Mouse (Mus musculus) right cerebral cortex, postnatal 36 days (tissue): ENCODE data around the gene Ankrd24.
"Not testable (repeated sequence)": the region's sequence is repeated elsewhere in the genome, so short reads cannot be mapped to it uniquely, and the experiment has no call there.

Source experiments
- DNase-seq, 2 experiments: peaks; one replicate each; pipeline ENCODE4 v3.0.0; 2022; ENCODE audit warnings: low spot score in 2 of 2, mixed read lengths in 1 of 2

The Ankrd24 gene

DNA sequence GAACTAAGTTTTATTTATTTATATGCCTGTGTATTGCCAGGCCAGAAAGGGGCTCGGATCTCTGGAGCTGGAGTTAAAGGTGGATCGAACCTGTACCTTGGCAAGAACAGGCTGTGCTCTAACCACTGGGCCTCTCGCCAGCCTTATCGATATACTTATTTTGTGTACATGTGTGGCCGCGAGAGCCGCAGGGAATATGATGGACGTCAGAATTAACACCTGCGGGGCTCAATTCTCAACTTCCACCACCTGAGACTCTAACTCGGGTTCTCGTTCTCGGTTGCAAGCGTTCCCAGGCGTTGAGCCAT, 22.7 kb upstream of the Ankrd24 start:
- peak in 1 of 2 experiments; percentile 49 for DNase-seq

- DNase-seq, result peak; percentile 91 to 96
These were observed 22.2 kb upstream of the Ankrd24 start, which contains the start of gene BC025920 for GRCm38 (mm10) chr10:81605974-81606751. Gene BC025920 (plus strand): TSS chr10:81606270.

GRCm38 (mm10) chr10:81608308-81608707, 20.0 kb upstream of the Ankrd24 start:
- no peak for DNase-seq

GRCm38 (mm10) chr10:81612779-81613178, 15.6 kb upstream of the Ankrd24 start:
- no peak for DNase-seq

DNA sequence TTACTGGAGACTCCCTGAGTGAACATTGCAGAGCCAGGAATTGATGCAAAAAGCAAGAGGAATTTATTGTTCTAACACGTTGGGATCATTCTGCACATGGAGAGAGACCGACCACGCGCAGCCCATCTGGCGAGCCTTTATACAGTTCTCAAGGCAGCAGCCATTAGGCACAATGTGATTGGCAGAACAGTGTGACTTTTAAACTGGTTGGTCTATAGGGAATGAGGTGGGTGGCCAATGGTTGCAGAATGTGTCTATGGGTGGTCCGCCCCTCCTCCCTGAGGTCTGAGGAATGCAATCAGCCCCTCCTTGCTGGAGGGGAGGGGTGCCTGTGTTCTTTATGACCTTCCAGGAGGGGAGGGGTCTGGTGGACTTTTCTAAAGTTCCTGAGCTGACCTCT, 12.9 kb upstream of the Ankrd24 start:
- no peak for DNase-seq

GRCm38 (mm10) chr10:81619976-81620375, 8.4 kb upstream of the Ankrd24 start:
- no peak for DNase-seq

DNA sequence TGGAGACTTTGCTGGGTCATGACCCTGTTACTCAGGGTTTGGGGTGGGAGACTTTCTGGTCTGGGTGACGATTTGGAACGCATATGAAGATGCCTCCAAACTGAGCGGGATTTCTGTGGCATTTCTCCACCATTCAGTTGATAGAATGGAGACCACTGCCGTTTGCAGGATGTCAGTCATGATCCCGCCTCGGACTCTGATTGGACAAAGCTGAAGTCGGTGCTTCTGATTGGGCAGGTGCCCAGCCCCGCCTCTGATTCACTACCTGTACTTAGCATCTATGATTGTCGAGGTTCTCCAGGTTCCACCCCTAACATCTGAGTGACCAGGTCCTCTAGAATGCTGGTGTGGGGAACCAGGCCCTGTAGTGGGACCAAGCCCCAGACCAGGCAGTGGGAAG, 7.6 kb upstream of the Ankrd24 start:
- DNase-seq, result no peak

- DNase-seq, result no peak
These were observed 4.9 kb upstream of the Ankrd24 start for GRCm38 (mm10) chr10:81623441-81623840.

GRCm38 (mm10) chr10:81626101-81626993, 2.0 kb upstream of the Ankrd24 start:
- no peak for DNase-seq

GRCm38 (mm10) chr10:81626994-81627835, 1.1 kb upstream of the Ankrd24 start, which contains the start of gene Sirt6:
Gene Sirt6 (minus strand): TSS chr10:81627797.
- peak; percentile 89 to 94 for DNase-seq

DNA sequence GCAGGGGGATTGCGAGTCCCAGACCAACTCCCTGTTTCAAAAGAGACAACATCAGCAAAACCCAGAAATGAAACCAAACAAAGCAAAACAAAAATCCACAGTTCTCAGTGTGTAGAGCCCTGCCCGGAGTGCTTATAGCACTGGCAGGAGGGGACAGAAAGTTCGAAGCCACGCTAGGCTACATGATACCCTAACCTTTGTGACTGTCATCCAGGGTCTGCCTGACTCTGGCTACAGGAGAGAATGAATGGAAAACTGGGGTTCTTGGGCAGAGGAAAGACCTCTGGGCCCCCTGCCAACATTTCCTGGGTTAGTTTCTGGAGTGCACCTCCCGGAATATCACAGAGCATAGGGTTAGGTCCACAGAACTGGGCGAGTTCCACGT, 512 bp upstream of the Ankrd24 start:
- no peak for DNase-seq

DNA sequence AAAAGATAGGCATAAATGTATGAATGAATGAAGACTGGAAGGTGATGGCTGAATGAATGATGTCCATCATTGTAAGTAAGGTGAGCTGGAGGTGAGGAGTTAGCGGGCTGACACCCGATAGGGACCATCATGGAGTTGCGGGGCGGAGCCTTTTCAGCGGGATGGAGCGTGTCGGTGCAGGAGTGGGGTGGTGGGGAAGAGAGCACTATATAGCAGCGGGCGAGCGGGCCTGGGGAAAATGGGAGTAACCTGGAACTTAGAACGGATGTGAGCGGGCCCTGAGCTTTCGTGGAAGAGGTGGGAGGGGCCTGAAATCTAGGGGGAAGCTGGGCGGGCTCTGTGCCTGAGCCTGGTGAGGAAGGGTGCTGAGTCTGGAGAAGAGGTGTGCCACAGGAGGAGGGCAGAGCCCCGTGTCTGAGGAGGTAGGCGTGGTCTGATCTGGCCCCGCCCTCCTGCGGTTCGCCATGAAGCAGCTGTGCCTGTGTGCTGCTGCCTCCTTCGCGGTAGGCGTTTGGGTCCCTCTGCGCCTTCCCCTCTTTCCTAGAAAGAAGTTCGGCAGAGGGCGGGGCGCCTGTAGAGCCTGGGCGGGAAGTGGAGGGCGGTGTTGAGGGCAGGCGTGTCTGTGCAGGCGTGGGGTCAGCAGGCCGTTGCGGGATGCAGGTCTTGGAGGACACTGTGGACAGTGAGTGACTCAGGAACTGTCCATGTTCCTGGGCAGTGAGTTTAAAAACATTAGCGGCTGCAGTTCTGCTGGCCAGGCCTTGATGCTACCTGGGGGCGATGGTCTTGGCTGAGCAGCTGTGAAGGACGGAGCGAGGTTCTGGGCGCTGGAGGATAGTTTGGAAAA, 5.1 kb downstream of the Ankrd24 start:
- DNase-seq, result peak; percentile 81 to 82

DNA sequence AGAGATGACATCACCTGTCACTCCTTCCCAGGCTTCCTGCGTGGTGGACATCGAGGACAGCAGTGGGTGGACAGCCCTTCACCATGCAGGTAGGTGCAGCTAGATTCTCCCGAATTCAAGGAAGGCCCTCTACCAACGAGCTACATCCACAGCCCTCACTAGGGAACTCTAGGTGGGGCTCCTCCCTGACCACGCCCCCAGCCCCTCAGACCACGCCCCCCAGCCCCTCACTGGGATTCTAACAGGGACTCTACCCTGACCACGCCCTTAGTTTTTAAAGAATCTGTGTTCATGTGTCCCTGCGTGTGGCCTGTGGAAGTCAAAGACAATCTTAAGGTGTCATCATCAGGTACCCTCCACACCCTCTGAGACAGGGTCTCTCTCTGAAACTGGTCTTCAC, 8.0 kb downstream of the Ankrd24 start:
- DNase-seq, result no peak

- DNase-seq, result no peak
These were observed 9.8 kb downstream of the Ankrd24 start for GRCm38 (mm10) chr10:81638101-81638500.

DNA sequence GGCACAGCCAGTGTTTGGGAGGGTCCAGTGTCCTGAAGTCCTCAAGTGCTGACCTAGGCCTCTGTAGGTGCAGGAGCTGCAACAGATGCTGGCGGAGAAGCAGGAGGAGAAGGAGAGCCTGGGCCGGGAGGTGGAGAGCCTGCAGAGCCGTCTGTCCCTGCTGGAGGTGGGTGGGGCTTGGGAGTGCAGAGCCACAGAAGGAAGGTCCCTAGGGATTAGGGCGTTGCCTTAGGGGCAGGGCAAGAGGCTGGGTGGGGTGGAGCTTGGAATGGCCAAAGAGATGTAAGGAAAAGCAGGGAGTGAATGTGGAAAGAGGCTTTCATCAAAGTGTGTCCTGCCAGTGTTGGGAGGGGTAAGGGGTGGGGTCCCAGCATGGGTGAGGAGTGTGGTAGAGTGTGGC, 12.5 kb downstream of the Ankrd24 start:
- not testable (repeated sequence) for DNase-seq

DNA sequence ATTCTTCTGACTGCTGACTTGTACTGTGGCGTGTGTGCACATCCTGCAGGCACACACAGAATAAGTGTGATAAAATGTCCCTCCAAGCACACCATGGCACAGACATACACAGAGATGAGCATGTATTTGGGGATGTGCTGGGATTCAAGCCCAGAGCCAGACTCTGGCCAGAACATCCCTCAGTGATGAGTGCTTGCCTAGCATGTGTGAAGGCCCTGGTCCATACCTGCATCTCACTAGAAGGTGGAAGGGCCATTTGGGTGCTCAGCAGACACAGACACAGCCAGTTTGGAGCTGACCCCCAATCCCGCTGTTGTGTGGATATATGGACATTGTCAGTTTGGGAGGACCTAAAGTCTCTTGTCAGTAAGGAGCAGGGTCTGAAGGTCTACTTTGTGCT, 13.2 kb downstream of the Ankrd24 start:
- DNase-seq, result no peak

DNA sequence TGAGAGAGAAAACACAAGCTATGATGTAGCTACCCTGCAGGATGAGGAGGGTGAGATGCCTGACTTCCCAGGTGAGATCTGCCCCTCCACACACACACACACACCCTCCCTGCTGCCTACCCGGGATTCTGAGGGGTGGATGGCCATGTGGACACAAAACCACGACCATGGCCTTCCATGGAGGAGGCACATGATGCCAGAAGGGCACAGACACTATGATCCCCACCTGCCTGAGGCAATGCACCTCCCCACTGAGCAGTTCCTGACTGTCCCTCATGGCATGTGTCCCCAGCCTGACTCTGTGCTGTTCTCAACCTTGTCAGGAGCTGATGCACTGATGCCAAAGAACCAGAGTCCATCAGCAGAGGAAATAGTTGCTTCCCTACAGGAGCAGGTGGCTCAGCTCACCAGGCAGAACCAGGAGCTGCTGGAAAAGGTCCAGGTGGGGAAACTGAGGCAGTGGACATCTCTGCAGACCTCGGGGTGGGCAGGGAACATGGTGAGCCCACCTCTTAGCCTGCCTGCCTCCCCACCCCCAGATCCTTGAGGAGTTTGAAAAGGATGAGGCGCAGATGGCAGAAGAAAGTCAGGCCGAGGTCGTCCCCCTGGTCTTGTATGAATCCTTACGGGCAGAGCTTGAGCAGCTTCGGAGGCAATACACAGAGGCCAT, 13.8 kb downstream of the Ankrd24 start:
- DNase-seq, result no peak

DNA sequence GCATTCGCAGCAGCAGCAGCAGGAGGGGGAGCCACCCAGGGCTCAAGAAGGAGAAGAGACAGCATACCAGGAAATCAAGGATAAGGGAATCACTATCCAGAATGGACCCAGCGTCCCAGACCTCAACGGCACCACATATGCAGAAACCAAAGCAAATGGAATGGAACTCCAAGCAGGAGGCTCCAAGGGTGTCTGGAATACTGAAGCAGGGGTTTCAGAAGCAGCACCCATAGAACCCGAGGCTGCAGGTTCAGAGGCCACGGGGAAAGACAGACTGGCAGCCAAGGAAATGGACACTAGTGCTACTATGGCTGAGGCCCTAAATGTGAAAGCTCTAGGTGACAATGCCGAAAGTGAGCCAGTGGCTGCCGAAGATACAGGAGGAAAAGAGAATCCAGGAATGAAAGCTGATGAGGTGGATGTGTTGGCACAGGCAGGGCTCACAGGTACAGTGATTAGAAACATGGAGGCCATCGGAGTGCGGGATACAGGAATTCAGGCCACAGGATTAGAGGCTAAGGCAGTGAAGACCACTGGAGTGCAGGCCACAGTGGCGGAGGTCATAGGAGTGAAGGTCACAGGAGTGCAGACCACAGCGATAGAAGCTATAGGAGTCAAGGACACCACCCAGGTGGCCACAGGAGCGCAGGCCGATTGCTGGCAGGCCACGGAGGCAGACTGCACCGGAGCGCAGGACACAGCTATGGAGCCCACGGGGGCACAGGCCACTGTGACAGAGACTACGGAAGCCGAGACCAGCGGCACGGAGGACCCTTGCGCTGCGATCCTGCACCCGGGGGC, 14.5 kb downstream of the Ankrd24 start:
- no peak for DNase-seq

- peak; percentile 93 to 94 for DNase-seq
These were observed 15.2 kb downstream of the Ankrd24 start for GRCm38 (mm10) chr10:81643449-81644055.
